Mouse (Mus musculus) spleen, adult 2 months (tissue): ENCODE results near the gene Elf5. TPM values are rescaled to one million over a fixed set of nuclear protein-coding genes. Genes with fewer than 3 reads are reported as not detected.

Experiments
- DNase-seq, 2 experiments: peaks; one replicate each; pipeline versions ENCODE4 v3.0.0 to v3.0.0-alpha.2; 2012 to 2021; ENCODE audit warnings: low spot score in 2 of 2, low read depth in 1 of 2
- H3K27ac ChIP-seq: fragments of 200-500 bp; 2 replicates; pipeline ENCODE4 v1.5.1; 2012; ENCODE audit warnings: low read length, inconsistent platforms; ENCODE audit not compliant: insufficient read depth
- H3K27me3 ChIP-seq: fragments of 200-500 bp; 2 replicates; pipeline ENCODE4 v1.6.1; 2012; ENCODE audit warnings: mild to moderate bottlenecking, moderate library complexity, low read length, inconsistent platforms; ENCODE audit not compliant: control insufficient read depth, insufficient read depth
- H3K36me3 ChIP-seq: fragments of 200-500 bp; 2 replicates; pipeline ENCODE4 v1.6.1; 2012; ENCODE audit warnings: mild to moderate bottlenecking, low read length, inconsistent platforms; ENCODE audit not compliant: control insufficient read depth, insufficient read depth
- H3K4me1 ChIP-seq: fragments of 200-500 bp; 2 replicates; pipeline ENCODE4 v1.6.1; 2011; ENCODE audit warnings: inconsistent platforms; ENCODE audit not compliant: control insufficient read depth, insufficient read depth, insufficient read length
- H3K4me3 ChIP-seq: fragments of 200-500 bp; 2 replicates; pipeline ENCODE4 v1.5.1; 2011; ENCODE audit warnings: mild to moderate bottlenecking, inconsistent platforms; ENCODE audit not compliant: insufficient read depth, insufficient read length; ENCODE audit errors: extremely low read depth
- CTCF ChIP-seq: fragments of 200-500 bp; IDR thresholded peaks from 2 replicates; pipeline ENCODE4 v1.5.1; 2011; ENCODE audit warnings: mild to moderate bottlenecking, inconsistent platforms; ENCODE audit not compliant: insufficient read depth, insufficient read length, insufficient replicate concordance; ENCODE audit errors: extremely low read depth
- POLR2A ChIP-seq: fragments of 200-500 bp; IDR thresholded peaks from 2 replicates; pipeline ENCODE4 v1.6.1; 2011; ENCODE audit warnings: low read depth, low read length, inconsistent platforms
- WGBS: fragments of 180-500 bp; shearing (Covaris S2); methylation state at CpG from one replicate; pipeline ENCODE4 v1.1.7; 2018; 5-methylcytosine and 5-hydroxymethylcytosine counted together
- polyA plus RNA-seq: library from polyadenylated mRNA; depleted of rRNA; stranded (reverse); fragments of >200 nt; gene quantifications from 2 replicates; pipeline ENCODE4 v1.2.3, GENCODE M21; 2012; rRNA removed

Elf5 gene
- polyA plus RNA-seq, 1 experiment, result not detected

- Histone ChIP-seq H3K27ac (no peak overlapping the region), H3K4me1 (peaks cover 11% of the 10 kb centered on the region), H3K36me3 (no peaks in the 10 kb centered on the region), H3K27me3 (no peaks in the 10 kb centered on the region), H3K4me3 (no peak overlapping the region)
- no peak for TF ChIP-seq POLR2A
- TF ChIP-seq CTCF, result no peak
- no peak for DNase-seq
- WGBS, result 86% methylated on average over 4 of the region's 4 CpGs
These were observed 81.0 kb downstream of the Elf5 start for GRCm38 (mm10) chr2:103492526-103492925.

DNA sequence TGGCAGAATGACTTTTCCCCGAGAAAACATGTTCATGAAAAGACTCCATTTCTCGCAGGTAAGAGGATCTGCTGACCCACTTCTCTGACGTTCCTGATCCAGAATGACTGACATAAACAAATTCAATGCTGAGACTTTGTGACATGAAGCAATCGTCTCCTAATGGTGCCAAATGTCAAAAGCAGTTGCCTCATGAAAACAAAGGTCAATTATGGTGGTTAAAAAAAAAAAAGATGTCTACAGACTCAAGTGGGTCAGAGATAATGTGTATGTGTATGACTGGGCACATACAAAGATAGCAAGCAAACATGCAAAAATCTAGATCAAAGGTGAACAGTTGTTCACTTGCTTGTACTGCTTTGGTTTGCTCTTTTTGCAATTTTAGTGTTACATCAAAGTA lies 82.3 kb downstream of the Elf5 start:
- Histone ChIP-seq H3K4me1 (peaks cover 12% of the 10 kb centered on the region), H3K36me3 (no peaks in the 10 kb centered on the region), H3K27ac (no peak overlapping the region), H3K27me3 (no peaks in the 10 kb centered on the region), H3K4me3 (no peak overlapping the region)
- 82% methylated on average over 4 of the region's 4 CpGs for WGBS
- TF ChIP-seq POLR2A, result no peak
- no peak for TF ChIP-seq CTCF
- no peak for DNase-seq

DNA sequence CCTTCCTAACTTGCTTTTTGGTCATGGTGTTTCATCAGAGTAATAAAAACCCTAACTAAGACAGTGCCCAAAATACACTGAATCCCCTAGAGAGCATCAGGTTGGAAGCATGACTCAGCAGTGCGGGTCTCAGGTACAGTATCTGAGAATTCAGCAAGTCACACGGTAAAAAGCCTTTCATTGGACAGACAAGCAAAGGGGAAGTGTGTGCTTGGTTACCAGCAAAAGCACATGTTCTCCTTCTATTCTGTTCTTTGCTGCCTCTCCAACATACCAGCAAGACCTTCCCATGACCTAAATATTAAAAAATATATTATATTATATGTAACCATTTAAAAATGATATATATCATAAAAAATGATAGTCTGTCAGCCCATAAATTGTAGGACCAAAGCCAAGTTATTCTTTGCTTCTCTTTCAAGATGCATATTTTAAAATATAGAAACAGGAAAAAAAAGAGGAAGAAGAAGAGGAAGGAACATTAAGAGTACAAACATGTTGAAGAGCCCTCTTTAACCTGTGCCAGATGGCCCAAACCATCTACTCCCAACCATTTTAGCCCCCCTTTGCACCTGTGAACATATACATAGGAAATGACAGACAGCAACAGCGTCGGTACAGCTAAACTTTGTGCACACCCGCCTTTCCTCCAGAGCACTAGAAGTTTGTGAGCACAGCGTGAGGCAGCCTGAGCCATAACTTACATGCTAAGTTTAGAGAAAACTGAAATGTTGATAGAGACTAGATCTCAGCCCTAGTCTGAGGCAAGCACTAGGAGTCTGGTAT lies 84.3 kb downstream of the Elf5 start:
- H3K27me3 ChIP-seq, result no peaks in the 10 kb centered on the region
- DNase-seq, result peak; percentile 18 to 46
- no peaks in the 10 kb centered on the region for H3K36me3 ChIP-seq
- 15% methylated on average over 6 of the region's 6 CpGs for WGBS
- no peak overlapping the region for H3K4me3 ChIP-seq
- no peak for TF ChIP-seq CTCF
- no peak for TF ChIP-seq POLR2A
- H3K4me1 ChIP-seq, result peaks cover 10% of the 10 kb centered on the region; the same call in 1 of the 2 replicates
- H3K27ac ChIP-seq, result peak overlapping the region; percentile 83

Other genes with a start within 250 kb of the Elf5 start
- gene Ehf, start 108.4 kb upstream of the Elf5 start, polyA plus RNA-seq, result 1.9 and 3.2 TPM in 2 replicates
- 48.1 and 62.9 TPM in 2 replicates for gene Cat, start 73.5 kb downstream of the Elf5 start, polyA plus RNA-seq
- gene Abtb2, start 154.6 kb downstream of the Elf5 start, polyA plus RNA-seq, result 10.6 and 14.7 TPM in 2 replicates